Mouse (Mus musculus) kidney, adult 2 months (tissue): Measurements from ENCODE around the gene Tram2.

ENCODE experiments used
- CTCF ChIP-seq: fragments of 200-500 bp; conservative IDR thresholded peaks from 2 replicates; pipeline ENCODE4 v1.5.1; 2011; ENCODE audit warnings: low read depth, mild to moderate bottlenecking, control low read depth, low read length, moderate library complexity, mixed read lengths; ENCODE audit not compliant: insufficient read depth, insufficient read length
- POLR2A ChIP-seq: fragments of 200-500 bp; IDR thresholded peaks from one replicate; pipeline ENCODE4 v1.6.1; 2011; ENCODE audit warnings: low read depth, low read length, control low read depth

GRCm38 (mm10) chr1:21124713-21125336 is 45.8 kb upstream of the Tram2 start:
- TF ChIP-seq POLR2A (no peak), CTCF (no peak)
